Mouse (Mus musculus) left cerebral cortex, postnatal 4 days (tissue): ENCODE data around the gene Cdc42ep5. TPM values are rescaled to one million over a fixed set of nuclear protein-coding genes. Genes with fewer than 3 reads are reported as not detected.

Source experiments
- DNase-seq: peaks from one replicate; pipeline ENCODE4 v3.0.0-alpha.2; 2022
- intact Hi-C: fragments of 180-260 bp; cut with DNase I; formaldehyde crosslinking; loops from one replicate; pipeline ENCODE4 v1.15.1; 2025
- total RNA-seq, 2 experiments: library from RNA; stranded (reverse); gene quantifications; 2 replicates each; pipeline ENCODE4 v1.2.3; 2021

Cdc42ep5 gene
- total RNA-seq, 2 experiments from 2014 or later = 3.0 to 4.0 TPM

DNA sequence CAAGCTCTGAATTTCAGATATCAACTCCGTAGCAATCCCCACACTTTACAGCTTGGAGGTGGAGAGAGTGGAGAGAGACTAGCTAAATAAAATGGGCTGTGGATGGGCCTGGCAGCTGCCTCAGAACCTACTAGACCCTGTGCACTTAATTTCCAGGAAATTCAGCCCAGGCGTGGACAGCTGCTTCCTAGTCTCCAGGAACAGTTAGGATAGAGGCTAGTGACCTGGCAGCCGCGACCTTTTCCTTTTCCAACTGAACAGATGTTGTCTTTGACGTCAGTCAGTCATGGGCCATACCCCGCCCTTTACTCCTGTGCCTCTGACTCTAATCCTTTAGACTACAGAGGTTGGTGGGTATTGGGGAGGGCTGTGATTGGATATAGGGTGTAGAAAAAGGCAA, 35.8 kb downstream of the Cdc42ep5 start:
- peak; percentile 10 for DNase-seq
- intact Hi-C loops = no loop called here

DNA sequence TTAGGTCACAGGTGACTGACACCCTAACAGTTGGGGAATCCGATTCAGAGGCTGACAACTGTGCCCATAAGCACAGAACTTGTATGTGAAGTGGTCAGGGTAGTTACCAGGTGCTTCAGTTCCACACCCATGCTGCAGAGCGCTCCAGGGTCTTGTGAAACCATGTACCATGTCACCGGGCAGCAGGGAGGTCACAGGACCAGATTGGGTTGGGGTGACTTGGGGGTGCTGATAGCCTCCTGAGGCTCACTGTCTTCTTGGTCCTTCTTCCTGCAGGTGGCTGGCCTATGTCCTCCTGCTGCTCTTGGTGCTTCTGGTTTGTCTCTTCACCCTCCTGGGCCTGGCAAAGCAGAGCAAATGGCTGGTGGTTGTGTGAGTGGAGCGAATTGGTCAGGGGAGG, 36.8 kb downstream of the Cdc42ep5 start:
- intact Hi-C loops = no loop called here
- DNase-seq = no peak

DNA sequence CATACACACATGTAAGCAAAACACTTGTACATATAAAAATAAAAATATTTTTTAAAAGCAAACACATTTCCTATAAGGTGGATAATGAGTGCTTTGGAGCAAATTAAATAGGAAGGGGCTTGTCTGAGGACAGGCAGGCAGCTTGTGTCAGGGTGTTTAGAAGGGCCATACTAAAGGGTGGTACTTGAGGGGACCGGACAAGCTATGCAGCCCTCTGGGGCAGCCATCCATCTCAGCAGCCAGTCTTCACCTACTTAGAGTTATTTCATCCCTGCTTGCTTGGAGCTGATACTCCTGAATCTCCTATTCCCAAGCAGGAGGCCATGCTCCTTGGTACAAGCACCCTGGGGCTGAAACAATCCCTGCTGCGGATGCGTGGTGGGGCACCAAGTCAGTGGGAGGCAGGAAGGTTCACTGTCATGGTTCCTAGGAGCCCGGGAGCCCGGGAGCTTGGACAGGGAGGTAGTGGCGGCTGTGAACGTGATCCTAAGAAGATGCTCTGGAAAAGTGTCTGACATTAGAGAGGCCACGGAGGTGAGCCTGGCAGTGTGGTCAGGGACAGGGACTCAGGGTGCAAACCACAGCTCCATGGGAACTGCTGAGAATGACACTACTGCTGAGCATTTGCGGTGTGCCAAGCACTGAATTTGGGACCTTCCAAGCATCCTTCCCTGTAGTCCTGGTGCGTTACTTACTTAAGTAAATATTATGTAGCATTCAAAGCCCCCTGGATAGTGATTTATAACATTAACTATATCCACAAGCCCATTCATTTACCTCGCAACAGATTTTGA, 37.5 kb downstream of the Cdc42ep5 start:
- peak; percentile 2 for DNase-seq
- intact Hi-C loops = no loop called here

DNA sequence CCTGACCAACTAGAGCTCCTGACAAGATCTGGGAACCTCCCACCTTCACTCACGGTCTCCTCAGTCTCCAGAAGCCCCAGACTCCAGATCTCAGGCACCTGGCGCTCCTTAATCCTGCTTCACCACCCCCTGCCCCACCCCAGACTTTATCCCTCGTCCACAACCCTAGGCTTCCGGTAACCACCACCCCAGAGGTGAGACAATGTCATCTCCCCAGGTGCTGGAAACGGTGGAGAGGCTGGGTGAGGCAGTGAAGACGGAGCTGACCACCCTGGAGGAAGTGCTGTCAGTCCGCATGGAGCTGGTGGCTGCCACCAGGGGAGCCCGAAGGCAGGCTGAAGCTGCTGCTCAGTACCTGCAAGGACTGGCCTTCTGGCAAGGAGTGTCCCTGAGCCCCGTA, 39.4 kb downstream of the Cdc42ep5 start:
- peak; percentile 1 for DNase-seq
- intact Hi-C loops = no loop called here

DNA sequence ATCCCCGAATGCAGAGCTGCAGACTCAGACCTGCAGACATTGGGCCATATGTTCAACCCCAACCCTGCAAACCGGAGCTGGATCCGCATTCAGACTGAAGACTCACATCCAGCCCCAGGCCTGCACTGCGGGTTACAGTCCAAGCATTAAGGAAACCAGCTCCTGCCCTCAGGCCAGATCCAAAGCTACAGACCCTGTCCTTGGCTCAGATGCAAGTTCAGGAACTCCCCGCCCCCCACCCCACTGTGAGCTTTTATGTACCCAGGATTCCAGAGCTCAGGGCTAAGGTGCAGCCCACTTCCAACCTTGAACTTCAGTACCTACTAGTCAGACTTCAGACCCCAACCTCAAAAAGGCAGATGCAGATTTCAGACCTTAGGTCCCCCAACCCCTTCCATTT, 39.8 kb downstream of the Cdc42ep5 start:
- no peak for DNase-seq
- intact Hi-C loops = no loop called here

DNA sequence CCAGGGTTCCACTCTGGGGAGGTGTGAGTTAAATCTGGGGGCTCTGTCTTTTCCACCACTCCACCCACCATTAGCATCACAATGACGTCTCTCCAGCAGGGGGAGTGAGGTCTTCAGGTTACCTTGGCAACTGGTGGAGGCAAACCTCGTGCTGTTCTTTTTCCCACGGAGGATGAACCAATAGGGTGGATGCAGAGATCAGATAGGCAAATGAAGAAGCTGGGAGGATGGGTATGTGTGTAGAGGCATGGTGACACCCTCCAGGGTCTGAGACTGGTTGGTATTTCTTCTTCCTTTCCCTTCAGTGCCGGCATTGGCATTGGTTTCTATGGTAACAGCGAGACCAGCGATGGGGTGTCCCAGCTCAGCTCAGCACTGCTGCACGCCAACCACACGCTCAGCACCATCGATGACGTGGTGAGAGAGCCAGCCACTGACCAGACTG, 40.3 kb downstream of the Cdc42ep5 start:
- DNase-seq = peak; percentile 79
- intact Hi-C loops = no loop called here

DNA sequence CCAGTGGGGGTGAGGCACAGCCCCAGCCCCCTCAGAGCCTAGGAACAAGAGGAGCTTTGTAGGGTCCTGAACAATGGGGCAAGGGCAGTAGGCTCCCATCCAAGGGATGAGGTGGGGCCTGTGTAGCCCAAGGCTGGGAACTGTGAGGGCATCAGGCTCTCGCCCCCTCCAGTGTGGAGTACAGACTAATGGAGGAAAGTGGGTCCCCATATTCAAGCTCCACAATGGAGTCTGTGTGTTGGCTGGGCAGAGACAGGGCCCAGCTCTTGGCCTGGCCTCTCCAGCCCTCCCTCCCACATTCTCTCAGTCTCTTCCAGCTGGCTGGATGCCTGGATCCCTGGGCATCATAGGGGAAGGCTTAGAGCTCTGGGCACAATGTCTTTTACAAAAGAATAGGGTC, 40.9 kb downstream of the Cdc42ep5 start:
- DNase-seq = peak; percentile 92
- intact Hi-C loops = no loop called here

DNA sequence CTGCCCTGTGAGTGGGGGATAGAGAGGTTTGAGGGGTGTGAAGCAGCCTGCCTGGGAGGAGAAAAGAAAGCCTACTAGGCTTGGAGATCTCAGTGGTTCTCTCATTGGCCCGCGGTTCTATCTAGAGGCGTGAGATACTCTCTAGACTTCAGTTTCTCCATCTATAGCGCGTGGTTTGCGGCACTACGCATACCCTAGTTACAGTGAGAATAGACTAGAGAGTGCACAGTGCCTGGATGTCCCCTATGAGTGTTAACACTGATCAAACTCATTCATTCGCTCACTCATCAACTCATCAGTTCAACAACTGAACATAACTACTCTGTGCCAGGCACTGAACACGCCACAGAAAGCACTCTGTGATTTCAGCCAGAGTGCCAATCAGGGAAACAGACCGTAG, 41.9 kb downstream of the Cdc42ep5 start:
- intact Hi-C loops = no loop called here
- DNase-seq = no peak

DNA sequence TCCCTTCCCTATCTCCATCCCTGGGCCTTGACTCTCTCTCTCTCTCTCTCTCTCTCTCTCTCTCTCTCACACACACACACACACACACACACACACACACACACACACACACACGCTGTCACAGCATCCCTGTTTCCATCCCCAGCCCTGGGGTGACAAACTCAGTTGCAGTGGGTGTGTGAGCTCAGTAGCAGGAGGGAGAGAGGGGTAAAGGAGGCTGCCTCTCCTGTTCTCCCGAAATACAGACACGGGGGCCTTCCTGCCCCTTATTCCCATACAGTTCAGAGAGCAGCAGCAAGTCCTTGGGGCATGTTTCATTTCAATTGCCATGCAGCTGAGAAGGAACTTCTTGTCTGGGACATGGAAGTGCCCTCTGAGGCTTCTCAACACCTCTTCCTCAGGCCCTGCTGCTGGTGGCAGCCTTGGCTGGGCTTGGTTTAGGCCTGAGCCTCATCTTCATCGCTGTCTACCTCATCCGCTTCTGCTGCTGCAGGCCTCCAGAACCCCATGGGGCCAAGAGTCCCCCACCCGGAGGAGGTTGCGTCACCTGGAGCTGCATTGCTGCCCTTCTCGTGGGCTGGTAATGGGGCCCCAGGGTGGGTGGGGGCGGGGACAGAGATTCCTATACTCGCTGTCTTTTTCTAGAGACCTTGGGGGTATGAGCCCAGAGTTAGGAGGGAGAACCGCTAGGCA, 42.4 kb downstream of the Cdc42ep5 start:
- intact Hi-C loops = no loop called here
- no peak for DNase-seq

DNA sequence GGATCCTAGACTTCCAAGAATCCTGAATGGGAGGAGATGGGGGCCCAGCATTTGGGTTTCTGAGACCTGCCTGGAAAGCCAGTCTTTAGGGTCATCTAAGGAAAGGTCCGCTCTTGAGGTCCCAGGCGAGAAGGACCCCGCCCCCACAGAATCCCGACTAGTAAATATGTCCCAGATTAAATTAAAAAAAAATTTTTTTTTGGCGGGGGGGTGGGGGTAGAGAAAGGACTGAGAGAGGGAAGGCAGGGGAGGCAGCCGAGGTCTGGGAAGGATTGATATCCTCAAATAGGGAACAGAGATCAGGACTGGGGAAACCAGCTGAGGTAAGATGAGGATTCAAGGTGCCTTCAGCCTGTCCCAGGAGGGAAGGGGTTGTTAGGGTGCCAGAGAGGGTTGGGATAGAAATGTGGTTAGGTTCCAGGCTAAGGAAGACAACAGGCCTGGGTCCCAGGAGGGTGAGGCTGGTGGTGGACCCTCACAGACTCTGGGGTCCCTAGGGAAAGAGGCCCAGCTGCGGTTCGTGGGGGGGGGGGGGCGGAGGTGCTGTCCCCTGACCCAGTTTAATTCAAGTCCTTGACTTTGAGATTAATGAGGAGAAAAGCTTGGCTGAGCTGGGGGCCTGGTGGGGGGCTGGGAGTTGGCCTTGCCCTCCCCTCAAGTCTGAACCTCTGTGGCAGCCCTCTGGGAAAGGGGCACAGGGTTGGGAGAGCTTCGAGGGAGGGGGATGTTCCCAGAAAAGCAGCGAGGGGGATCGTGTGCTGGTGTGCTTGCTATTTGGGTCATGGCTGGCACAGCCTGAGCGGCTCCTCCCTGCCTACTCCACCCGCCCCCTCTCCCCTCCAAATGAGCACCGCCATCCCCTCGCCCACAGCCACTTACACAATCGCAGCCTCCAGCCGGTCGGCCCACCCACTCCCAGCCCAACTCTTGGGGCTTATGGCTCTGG, 44.4 kb downstream of the Cdc42ep5 start:
- intact Hi-C loops = no loop called here
- peak; percentile 51 for DNase-seq

DNA sequence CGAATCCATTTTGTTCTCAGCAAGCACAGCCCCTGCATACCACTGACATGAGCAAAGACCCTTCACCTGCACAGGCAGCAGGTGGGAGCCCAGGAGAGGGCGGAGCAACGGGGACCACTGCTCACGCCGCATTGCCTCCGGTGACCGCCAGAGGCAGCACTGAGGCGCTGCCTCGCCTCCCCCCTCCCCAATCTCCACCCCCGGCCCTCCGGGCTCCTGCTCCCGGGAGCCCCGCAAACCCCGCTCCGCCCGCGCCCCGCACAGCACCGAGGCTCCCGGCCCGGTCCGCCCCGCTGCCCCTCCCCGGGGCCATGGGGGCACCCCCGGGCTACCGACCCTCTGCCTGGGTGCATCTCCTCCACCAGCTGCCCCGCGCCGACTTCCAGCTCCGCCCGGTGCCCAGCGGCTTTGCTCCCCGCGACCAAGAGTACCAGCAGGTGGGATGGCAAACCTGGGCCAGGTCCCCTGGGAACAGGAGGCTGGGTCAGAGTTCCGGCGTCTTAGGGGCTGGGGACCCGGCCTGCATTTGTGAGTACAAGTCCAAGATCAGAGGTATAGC, 45.2 kb downstream of the Cdc42ep5 start, which contains the start of gene Ttyh1:
TSS of gene Ttyh1 (plus strand) at position 65 of the 559 bp plus-strand sequence.
- peak; percentile 68 for DNase-seq
- intact Hi-C loops = no loop called here

DNA sequence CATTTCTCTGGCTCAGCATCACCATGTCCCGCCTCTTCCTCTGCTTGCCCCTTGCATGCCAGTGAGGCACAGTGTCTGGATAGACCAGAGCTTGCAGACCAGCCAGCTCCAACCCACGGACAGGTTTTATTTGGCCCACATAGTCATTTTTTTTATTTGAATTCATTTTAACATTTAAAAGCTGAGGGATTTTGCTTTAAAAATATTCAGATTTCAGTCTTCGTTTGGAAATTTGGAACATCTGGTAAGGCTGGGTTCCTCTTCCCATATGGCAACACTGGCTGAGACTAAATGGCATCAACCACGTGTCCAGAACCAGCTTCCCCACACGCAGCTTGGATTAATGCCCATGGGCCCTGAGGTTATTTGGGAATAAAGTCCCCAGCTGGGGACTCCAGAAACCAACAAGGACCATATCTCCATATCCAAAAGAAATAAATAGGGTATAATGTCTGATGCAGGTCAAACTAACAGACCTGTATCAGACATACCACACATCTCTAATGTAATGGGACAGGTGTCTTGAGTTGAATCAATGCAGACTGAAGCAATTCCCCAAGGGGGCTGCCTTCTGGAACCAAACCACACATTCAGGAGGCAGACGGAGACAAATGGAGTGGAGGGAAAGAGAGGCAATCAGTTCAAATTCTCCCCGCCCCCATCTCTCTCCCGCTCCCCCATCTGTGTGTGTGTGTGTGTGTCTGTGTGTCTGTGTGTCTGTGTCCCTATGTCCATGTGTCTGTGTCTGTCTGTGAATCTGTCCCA, 47.4 kb downstream of the Cdc42ep5 start:
- DNase-seq = peak; percentile 43
- intact Hi-C loops = no loop called here

DNA sequence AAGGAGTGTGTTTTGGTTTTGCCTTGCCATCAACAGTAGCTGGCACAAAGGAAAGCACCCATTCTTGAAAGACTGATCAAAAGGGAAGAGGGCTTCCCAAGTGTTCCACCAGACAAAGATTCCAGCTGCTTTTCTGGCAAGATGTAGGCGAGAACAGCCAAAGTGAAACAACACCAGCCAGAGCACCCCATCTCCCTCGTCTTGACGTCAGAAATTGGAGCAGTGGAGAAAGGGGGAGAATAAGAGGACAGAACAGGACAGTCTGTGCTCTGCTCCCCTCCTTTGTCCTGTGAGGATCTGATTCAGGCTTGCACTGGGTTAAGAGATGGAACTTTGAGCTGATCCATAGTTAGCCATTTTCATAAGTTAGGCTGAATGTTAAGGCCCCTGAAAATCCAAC, 52.9 kb downstream of the Cdc42ep5 start:
- intact Hi-C loops = no loop called here
- no peak for DNase-seq

DNA sequence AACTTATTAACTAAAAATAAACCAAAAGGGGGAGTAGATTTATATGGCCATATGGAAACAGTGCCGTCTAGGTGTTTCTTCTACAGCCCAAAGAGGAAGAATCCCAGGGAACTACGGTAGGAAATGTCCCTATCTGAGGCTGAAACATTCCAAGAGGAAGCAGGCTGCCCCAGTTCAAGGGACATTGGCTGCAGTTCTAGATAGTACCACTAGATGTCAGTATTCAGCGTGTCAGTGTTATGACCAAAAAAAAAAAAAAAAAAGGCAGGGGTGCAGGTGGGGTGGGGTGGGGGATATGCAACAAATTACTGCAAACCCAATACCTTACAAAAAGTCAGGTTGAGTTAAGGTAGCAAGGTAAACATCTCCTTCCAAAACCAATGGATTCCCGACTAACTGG, 61.2 kb downstream of the Cdc42ep5 start:
- intact Hi-C loops = no loop called here
- no peak for DNase-seq

Other genes with a start within 250 kb of the Cdc42ep5 start
- gene Lilra6, start 249.4 kb downstream of the Cdc42ep5 start, total RNA-seq = not detected
- 1 to 10 TPM; 1.9 to 2.1 TPM for gene Lair1, start 101.7 kb downstream of the Cdc42ep5 start, total RNA-seq
- gene Ttyh1, start 45.5 kb downstream of the Cdc42ep5 start, total RNA-seq = 100 to 1,000 TPM; 292 to 311 TPM
- gene Leng8, start 27.8 kb downstream of the Cdc42ep5 start, total RNA-seq = 100 to 1,000 TPM; 167 to 177 TPM
- 1 to 10 TPM; 5.3 to 5.5 TPM for gene Leng9, start 14.5 kb downstream of the Cdc42ep5 start, total RNA-seq
- not detected for gene Lilra5, start 72.9 kb upstream of the Cdc42ep5 start, total RNA-seq
- not detected for gene Ncr1, start 172.9 kb upstream of the Cdc42ep5 start, total RNA-seq
- not detected for gene Gp6, start 232.9 kb upstream of the Cdc42ep5 start, total RNA-seq